Comparison of ENCODE assay signal across 8 mouse cellular contexts in the genomic region with DNA sequence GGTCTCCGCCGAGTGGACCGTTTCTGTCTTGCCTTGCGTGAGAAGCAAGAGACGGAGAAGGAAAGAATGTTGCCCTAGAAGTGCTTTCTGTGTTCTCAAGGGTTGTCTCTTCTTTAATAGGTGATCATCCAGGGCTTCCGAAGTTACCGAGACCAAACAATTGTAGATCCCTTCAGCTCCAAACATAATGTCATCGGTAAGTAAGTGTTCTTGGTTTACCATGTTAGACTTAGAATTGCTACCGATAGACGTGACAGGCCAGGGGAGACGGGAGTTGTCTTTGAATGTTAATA. TPM values are rescaled to one million over a fixed set of nuclear protein-coding genes. Genes with fewer than 3 reads are reported as not detected.
DNase-seq lines count a peak whose midpoint lies in the region; ATAC-seq and TF ChIP-seq lines count a peak whose summit lies in the region.

No protein-coding gene starts in this region.

- H3K27ac ChIP-seq in neural tube, embryonic 11.5 days (ENCODE audit: low read depth, low read length), result no peak overlapping the region
- H3K27ac ChIP-seq in embryonic fibroblast, embryonic 13.5 days (ENCODE audit: insufficient read depth, low read length), result no peak overlapping the region
- H3K27ac ChIP-seq in limb, embryonic 12.5 days, result no peak overlapping the region

- no peak for TF ChIP-seq POLR2A in embryonic fibroblast, embryonic 13.5 days (IDR thresholded peaks at IDR 0.05; ENCODE audit: low read depth, low read length)

- no peaks in the 10 kb centered on the region for H3K9me3 ChIP-seq in neural tube, embryonic 11.5 days (ENCODE audit: control insufficient read depth, low read length)
- no peaks in the 10 kb centered on the region for H3K9me3 ChIP-seq in limb, embryonic 12.5 days

- no peaks in the 10 kb centered on the region for H3K4me1 ChIP-seq in neural tube, embryonic 11.5 days (ENCODE audit: control insufficient read depth, insufficient read depth, low read length)
- H3K4me1 ChIP-seq in embryonic fibroblast, embryonic 13.5 days (ENCODE audit: control insufficient read depth, insufficient read depth, low read length), result peaks cover 4% of the 10 kb centered on the region
- peaks cover 14% of the 10 kb centered on the region for H3K4me1 ChIP-seq in limb, embryonic 12.5 days (replicated peaks)

- DNase-seq in neural tube, embryonic 11.5 days (ENCODE audit: low spot score), result no peak
- DNase-seq in neural tube, embryonic 10.5 days (ENCODE audit: extremely low spot score, low spot score), result no peak
- peak; percentile 19 for DNase-seq in splenic B cell, adult 2 months (ENCODE audit: low read depth, low spot score)
- no peak for DNase-seq in right cerebral cortex, postnatal 25 days
- no peak for DNase-seq in layer of hippocampus, postnatal 25 days (ENCODE audit: extremely low spot score in 1 of 2, low spot score in 1 of 2)
- DNase-seq in thymus, postnatal 36 days, result no peak

- H3K4me3 ChIP-seq in neural tube, embryonic 11.5 days (ENCODE audit: low read depth, low read length), result peak overlapping the region; percentile 100
- peak overlapping the region; percentile 95 for H3K4me3 ChIP-seq in embryonic fibroblast, embryonic 13.5 days (ENCODE audit: insufficient read depth, low read length)
- H3K4me3 ChIP-seq in limb, embryonic 12.5 days (replicated peaks), result peak overlapping the region; percentile 89

- H3K9ac ChIP-seq in neural tube, embryonic 11.5 days (ENCODE audit: low read length), result peak overlapping the region; percentile 95
- H3K9ac ChIP-seq in limb, embryonic 12.5 days (replicated peaks), result peak overlapping the region; percentile 96

- H3K36me3 ChIP-seq in neural tube, embryonic 11.5 days (ENCODE audit: control insufficient read depth, insufficient read depth, low read length), result 0 out of 2 replicates have a peak, but pooled peaks cover 2% of the 10 kb centered on the region
- H3K36me3 ChIP-seq in limb, embryonic 12.5 days, result peaks cover 33% of the 10 kb centered on the region
- H3K36me3 ChIP-seq in splenic B cell, adult 2 months (ENCODE audit: control insufficient read depth, insufficient read depth, low read length, poor library complexity, severe bottlenecking), result peaks cover 2% of the 10 kb centered on the region; the same call in 1 of the 2 replicates

- 21% methylated on average over 11 of the region's 11 CpGs for WGBS in neural tube, embryonic 11.5 days
- 15% methylated on average over 11 of the region's 11 CpGs for WGBS in limb, embryonic 12.5 days

- H3K4me2 ChIP-seq in neural tube, embryonic 11.5 days (ENCODE audit: low read depth), result peak overlapping the region; percentile 80
- H3K4me2 ChIP-seq in limb, embryonic 12.5 days, result peak overlapping the region; percentile 95

- H3K27me3 ChIP-seq in neural tube, embryonic 11.5 days (ENCODE audit: control insufficient read depth, insufficient read depth, low read length), result no peaks in the 10 kb centered on the region
- H3K27me3 ChIP-seq in limb, embryonic 12.5 days, result no peaks in the 10 kb centered on the region
- H3K27me3 ChIP-seq in splenic B cell, adult 2 months (ENCODE audit: control insufficient read depth, insufficient read depth, low read length, poor library complexity, severe bottlenecking), result no peaks in the 10 kb centered on the region

- TF ChIP-seq CTCF in embryonic fibroblast, embryonic 13.5 days (IDR thresholded peaks at IDR 0.05; ENCODE audit: borderline replicate concordance, insufficient read depth, low read length), result no peak

- ATAC-seq in neural tube, embryonic 11.5 days (ENCODE audit: insufficient read depth, low FRiP score, low TSS enrichment), result no peak
- no peak for ATAC-seq in limb, embryonic 12.5 days (ENCODE audit: insufficient number of reproducible peaks, insufficient read depth, low FRiP score, low TSS enrichment, low read depth)

RNA-seq across cellular contexts. Expression of gene Smc3, which starts 1.1 kb away (rescaled TPM):
- 84.5 and 90.1 TPM in 2 replicates for polyA plus RNA-seq in neural tube, embryonic 11.5 days (2014; fragmentation: Nextera tagmentation; extraction: Ambion mirVana)
- polyA plus RNA-seq in embryonic fibroblast, embryonic 13.5 days (2011; ENCODE audit: insufficient read length, low read depth, missing spikeins), result 54.2 and 67.8 TPM in 2 replicates
- polyA plus RNA-seq in limb, embryonic 12.5 days (2016; fragmentation: Nextera tagmentation; extraction: Ambion mirVana), result 83.4 and 83.8 TPM in 2 replicates
- total RNA-seq in layer of hippocampus, postnatal 25 days (2021), result 10 to 100 TPM; 37.7 to 42.4 TPM

RNA-seq across cellular contexts. Expression of gene Nutf2-ps1, which starts 12.4 kb away (rescaled TPM):
- 397 and 400 TPM in 2 replicates for polyA plus RNA-seq in neural tube, embryonic 11.5 days (2014; fragmentation: Nextera tagmentation; extraction: Ambion mirVana)
- polyA plus RNA-seq in embryonic fibroblast, embryonic 13.5 days (2011; ENCODE audit: insufficient read length, low read depth, missing spikeins), result 153 and 193 TPM in 2 replicates
- polyA plus RNA-seq in limb, embryonic 12.5 days (2016; fragmentation: Nextera tagmentation; extraction: Ambion mirVana), result 449 and 459 TPM in 2 replicates
- total RNA-seq in layer of hippocampus, postnatal 25 days (2021), result 10 to 100 TPM; 34.1 to 44.2 TPM
